Mouse (Mus musculus) liver, postnatal 0 days (tissue): ENCODE results near the gene Atp13a1.

Experiments used
- CTCF ChIP-seq: sonication (generic); IDR thresholded peaks from 2 replicates; pipeline ENCODE4 v1.5.1; 2016; ENCODE audit warnings: antibody characterized with exemption, low read depth
- EP300 ChIP-seq: IDR thresholded peaks from 2 replicates; pipeline ENCODE4 v1.6.1; 2016; ENCODE audit warnings: antibody characterized with exemption, low read depth, mild to moderate bottlenecking

GRCm38 (mm10) chr8:69809820-69810219, 18.9 kb downstream of the Atp13a1 start:
- no peak for TF ChIP-seq CTCF
- no peak for TF ChIP-seq EP300
